Comparison of ENCODE assay signal across 15 mouse cellular contexts in genomic region chr8:64412488-64413188, GRCm38 (mm10).
A peak's percentile ranks its signal among the peaks of the same experiment; 100 is the strongest.
DNase-seq lines count a peak whose midpoint lies in the region; ATAC-seq lines count a peak whose summit lies in the region.
"Had no signal": no experiment of that assay in that cellular context is flagged by ENCODE, and none has a peak within 500 bp of the region (broad histone marks: within the 10 kb centered on the region; RNA-seq: fewer than 3 reads in every experiment).

No protein-coding gene starts in this region.

- peak overlapping the region; percentile 16; the same call in 1 of the 2 replicates for H3K4me2 ChIP-seq in hindbrain, embryonic 15.5 days
- no peak overlapping the region for H3K4me2 ChIP-seq in hindbrain, embryonic 11.5 days (replicated peaks; ENCODE audit: low read depth, low read length)
- no peak overlapping the region for H3K4me2 ChIP-seq in midbrain, embryonic 12.5 days (replicated peaks)
- no peak overlapping the region for H3K4me2 ChIP-seq in midbrain, embryonic 11.5 days
- H3K4me2 ChIP-seq in forebrain, embryonic 15.5 days (replicated peaks), result no peak overlapping the region
- no peak overlapping the region for H3K4me2 ChIP-seq in midbrain, embryonic 15.5 days
- H3K4me2 ChIP-seq in liver, embryonic 12.5 days, result no peak overlapping the region
- H3K4me2 ChIP-seq: embryonic facial prominence, embryonic 12.5 days; heart, embryonic 11.5 days; liver, embryonic 13.5 days had no signal

- H3K27me3 ChIP-seq in hindbrain, embryonic 15.5 days, result 0 out of 2 replicates have a peak, but pooled peaks cover 2% of the 10 kb centered on the region
- no peaks in the 10 kb centered on the region for H3K27me3 ChIP-seq in hindbrain, embryonic 11.5 days (ENCODE audit: control insufficient read depth, insufficient read depth, low read length)
- H3K27me3 ChIP-seq in midbrain, embryonic 12.5 days, result no peaks in the 10 kb centered on the region
- no peaks in the 10 kb centered on the region for H3K27me3 ChIP-seq in midbrain, embryonic 11.5 days (ENCODE audit: control insufficient read depth, insufficient read depth, low read length)
- no peaks in the 10 kb centered on the region for H3K27me3 ChIP-seq in forebrain, embryonic 15.5 days
- no peaks in the 10 kb centered on the region for H3K27me3 ChIP-seq in midbrain, embryonic 15.5 days (replicated peaks)
- no peaks in the 10 kb centered on the region for H3K27me3 ChIP-seq in liver, embryonic 12.5 days (replicated peaks)
- H3K27me3 ChIP-seq: embryonic facial prominence, embryonic 12.5 days; liver, embryonic 13.5 days had no signal

- no peak overlapping the region for H3K9ac ChIP-seq in hindbrain, embryonic 15.5 days
- no peak overlapping the region for H3K9ac ChIP-seq in hindbrain, embryonic 11.5 days (ENCODE audit: low read depth, low read length)
- no peak overlapping the region for H3K9ac ChIP-seq in midbrain, embryonic 12.5 days (replicated peaks)
- no peak overlapping the region for H3K9ac ChIP-seq in midbrain, embryonic 11.5 days (ENCODE audit: low read length)
- H3K9ac ChIP-seq in forebrain, embryonic 15.5 days (replicated peaks), result no peak overlapping the region
- H3K9ac ChIP-seq in midbrain, embryonic 15.5 days, result no peak overlapping the region
- no peak overlapping the region for H3K9ac ChIP-seq in liver, embryonic 12.5 days
- H3K9ac ChIP-seq: embryonic facial prominence, embryonic 12.5 days; liver, embryonic 13.5 days had no signal

- no peaks in the 10 kb centered on the region for H3K36me3 ChIP-seq in hindbrain, embryonic 15.5 days
- no peaks in the 10 kb centered on the region for H3K36me3 ChIP-seq in hindbrain, embryonic 11.5 days (ENCODE audit: control insufficient read depth, insufficient read depth, low read length)
- H3K36me3 ChIP-seq in midbrain, embryonic 12.5 days, result no peaks in the 10 kb centered on the region
- H3K36me3 ChIP-seq in midbrain, embryonic 11.5 days (ENCODE audit: control insufficient read depth, insufficient read depth, low read length), result no peaks in the 10 kb centered on the region
- no peaks in the 10 kb centered on the region for H3K36me3 ChIP-seq in forebrain, embryonic 15.5 days
- no peaks in the 10 kb centered on the region for H3K36me3 ChIP-seq in midbrain, embryonic 15.5 days (replicated peaks)
- H3K36me3 ChIP-seq in liver, embryonic 12.5 days, result no peaks in the 10 kb centered on the region
- H3K36me3 ChIP-seq: embryonic facial prominence, embryonic 12.5 days; liver, embryonic 13.5 days had no signal

- 0 out of 2 replicates have a peak, but pooled peaks have one; percentile 77 for ATAC-seq in hindbrain, embryonic 15.5 days (ENCODE audit: low FRiP score, low read depth)
- ATAC-seq in hindbrain, embryonic 11.5 days (ENCODE audit: low FRiP score), result no peak
- peak; percentile 66 for ATAC-seq in midbrain, embryonic 12.5 days (ENCODE audit: low FRiP score, low read depth)
- ATAC-seq in midbrain, embryonic 11.5 days (ENCODE audit: low FRiP score), result no peak
- peak; percentile 87 for ATAC-seq in forebrain, embryonic 15.5 days (replicated peaks)
- ATAC-seq in midbrain, embryonic 15.5 days (replicated peaks), result peak; percentile 90
- ATAC-seq in erythroblast, adult 5-6 weeks (replicated peaks; ENCODE audit: low FRiP score, poor library complexity, severe bottlenecking), result no peak
- no peak for ATAC-seq in liver, embryonic 12.5 days

- no peak overlapping the region for H3K4me3 ChIP-seq in hindbrain, embryonic 15.5 days
- H3K4me3 ChIP-seq in hindbrain, embryonic 11.5 days (ENCODE audit: low read depth, low read length), result no peak overlapping the region
- H3K4me3 ChIP-seq in midbrain, embryonic 12.5 days, result no peak overlapping the region
- H3K4me3 ChIP-seq in midbrain, embryonic 11.5 days (ENCODE audit: low read depth, low read length), result no peak overlapping the region
- H3K4me3 ChIP-seq in forebrain, embryonic 15.5 days, result no peak overlapping the region
- no peak overlapping the region for H3K4me3 ChIP-seq in midbrain, embryonic 15.5 days
- no peak overlapping the region for H3K4me3 ChIP-seq in liver, embryonic 12.5 days
- H3K4me3 ChIP-seq: embryonic facial prominence, embryonic 12.5 days; liver, embryonic 13.5 days had no signal

- 0 out of 2 replicates have a peak, but pooled peaks cover 8% of the 10 kb centered on the region for H3K4me1 ChIP-seq in hindbrain, embryonic 15.5 days (replicated peaks)
- H3K4me1 ChIP-seq in hindbrain, embryonic 11.5 days (replicated peaks; ENCODE audit: control insufficient read depth, insufficient read depth, low read length), result no peaks in the 10 kb centered on the region
- H3K4me1 ChIP-seq in midbrain, embryonic 12.5 days, result no peaks in the 10 kb centered on the region
- H3K4me1 ChIP-seq in midbrain, embryonic 11.5 days (ENCODE audit: control insufficient read depth, insufficient read depth, low read length), result no peaks in the 10 kb centered on the region
- H3K4me1 ChIP-seq in forebrain, embryonic 15.5 days, result peaks cover 4% of the 10 kb centered on the region; the same call in 1 of the 2 replicates
- no peaks in the 10 kb centered on the region for H3K4me1 ChIP-seq in midbrain, embryonic 15.5 days
- H3K4me1 ChIP-seq in liver, embryonic 12.5 days, result no peaks in the 10 kb centered on the region
- H3K4me1 ChIP-seq: embryonic facial prominence, embryonic 12.5 days; liver, embryonic 13.5 days had no signal

- H3K27ac ChIP-seq in hindbrain, embryonic 15.5 days (replicated peaks), result no peak overlapping the region
- H3K27ac ChIP-seq in hindbrain, embryonic 11.5 days (ENCODE audit: low read depth, low read length), result no peak overlapping the region
- no peak overlapping the region for H3K27ac ChIP-seq in midbrain, embryonic 12.5 days (replicated peaks)
- no peak overlapping the region for H3K27ac ChIP-seq in midbrain, embryonic 11.5 days (ENCODE audit: low read depth, low read length)
- no peak overlapping the region for H3K27ac ChIP-seq in forebrain, embryonic 15.5 days (replicated peaks)
- H3K27ac ChIP-seq in midbrain, embryonic 15.5 days, result no peak overlapping the region
- no peak overlapping the region for H3K27ac ChIP-seq in liver, embryonic 12.5 days
- H3K27ac ChIP-seq: embryonic facial prominence, embryonic 12.5 days; liver, embryonic 13.5 days had no signal

- DNase-seq in hindbrain, embryonic 11.5 days (ENCODE audit: low spot score), result no peak
- no peak for DNase-seq in midbrain, embryonic 11.5 days (ENCODE audit: low spot score, missing footprints)
- DNase-seq: heart, postnatal 14 days; kidney, postnatal 4 days; liver, embryonic 13.5 days; right cerebral cortex, adult 18-20 months; thymus, adult 18-20 months had no signal

- no peaks in the 10 kb centered on the region for H3K9me3 ChIP-seq in hindbrain, embryonic 15.5 days
- no peaks in the 10 kb centered on the region for H3K9me3 ChIP-seq in hindbrain, embryonic 11.5 days (ENCODE audit: control insufficient read depth, low read length)
- H3K9me3 ChIP-seq in midbrain, embryonic 12.5 days, result no peaks in the 10 kb centered on the region
- H3K9me3 ChIP-seq in midbrain, embryonic 11.5 days (ENCODE audit: control insufficient read depth, low read length), result no peaks in the 10 kb centered on the region
- no peaks in the 10 kb centered on the region for H3K9me3 ChIP-seq in forebrain, embryonic 15.5 days
- no peaks in the 10 kb centered on the region for H3K9me3 ChIP-seq in midbrain, embryonic 15.5 days
- H3K9me3 ChIP-seq in liver, embryonic 12.5 days (replicated peaks), result no peaks in the 10 kb centered on the region
- H3K9me3 ChIP-seq: embryonic facial prominence, embryonic 12.5 days; liver, embryonic 13.5 days had no signal

- WGBS in hindbrain, embryonic 15.5 days, result 45% methylated on average over 15 of the region's 15 CpGs
- WGBS in hindbrain, embryonic 11.5 days, result 65% methylated on average over 15 of the region's 15 CpGs
- 55% methylated on average over 15 of the region's 15 CpGs for WGBS in midbrain, embryonic 12.5 days
- 54% methylated on average over 15 of the region's 15 CpGs for WGBS in midbrain, embryonic 11.5 days
- 26% methylated on average over 15 of the region's 15 CpGs for WGBS in forebrain, embryonic 15.5 days
- WGBS in midbrain, embryonic 15.5 days, result 47% methylated on average over 15 of the region's 15 CpGs
- 69% methylated on average over 15 of the region's 15 CpGs for WGBS in liver, embryonic 12.5 days (ENCODE audit: insufficient replicate concordance)

Comparison
In these comparisons a context has a peak if more than half of its experiments do, and no peak if none do; other contexts are left out.
1. ATAC-seq: peak in hindbrain, embryonic 15.5 days (single experiment), midbrain, embryonic 12.5 days (single experiment), forebrain, embryonic 15.5 days (single experiment) and midbrain, embryonic 15.5 days (single experiment); none in hindbrain, embryonic 11.5 days (single experiment), midbrain, embryonic 11.5 days (single experiment), erythroblast, adult 5-6 weeks (single experiment) and liver, embryonic 12.5 days (single experiment).